Mouse (Mus musculus) heart, postnatal 0 days (tissue): ENCODE measurements around the gene Lrrc8a.

Experiments
- CTCF ChIP-seq: IDR thresholded peaks from 2 replicates; pipeline ENCODE4 v1.5.1; 2016; ENCODE audit warnings: antibody characterized with exemption, control low read depth, low read depth
- EP300 ChIP-seq: IDR thresholded peaks from 2 replicates; pipeline ENCODE4 v1.6.1; 2016; ENCODE audit warnings: antibody characterized with exemption, low read depth

GRCm38 (mm10) chr2:30212951-30213350, 24.6 kb upstream of the Lrrc8a start:
- TF ChIP-seq CTCF = no peak
- no peak for TF ChIP-seq EP300
